Mouse (Mus musculus) ES-Bruce4 (cell line): ENCODE measurements at regions not wholly inside any gene's neighbourhood (a gene's known extent, or its start where the extent isn't known, plus 50 kb on each side); places are given as distances from the start of the nearest gene placed in this dataset.

Source experiments
- H3K27ac ChIP-seq: 2 replicates; pipeline ENCODE4 v1.5.1; 2012; ENCODE audit warnings: low read length, inconsistent platforms; ENCODE audit not compliant: insufficient read depth
- H3K27me3 ChIP-seq: 2 replicates; pipeline ENCODE4 v1.6.1; 2012; ENCODE audit warnings: mild to moderate bottlenecking, low read length, inconsistent platforms; ENCODE audit not compliant: control insufficient read depth, poor library complexity, insufficient read depth, severe bottlenecking
- H3K36me3 ChIP-seq: 2 replicates; pipeline ENCODE4 v1.6.1; 2012; ENCODE audit warnings: inconsistent platforms, mild to moderate bottlenecking, low read length, moderate library complexity; ENCODE audit not compliant: control insufficient read depth, poor library complexity, insufficient read depth, severe bottlenecking
- H3K4me1 ChIP-seq: one replicate; pipeline ENCODE4 v1.8.1; 2011; ENCODE audit warnings: low read length; ENCODE audit not compliant: control insufficient read depth, insufficient read depth
- H3K4me3 ChIP-seq: 2 replicates; pipeline ENCODE4 v1.5.1; 2011; ENCODE audit warnings: low read depth, mild to moderate bottlenecking, low read length
- H3K9ac ChIP-seq: 2 replicates; pipeline ENCODE4 v1.6.1; 2012; ENCODE audit warnings: low read depth, mild to moderate bottlenecking, inconsistent platforms; ENCODE audit not compliant: poor library complexity, severe bottlenecking
- H3K9me3 ChIP-seq: replicated peaks from 2 replicates; pipeline ENCODE4 v1.6.1; 2012; ENCODE audit warnings: mild to moderate bottlenecking, low read length, inconsistent platforms; ENCODE audit not compliant: control insufficient read depth, poor library complexity, insufficient read depth, severe bottlenecking
- CTCF ChIP-seq: IDR thresholded peaks from one replicate; pipeline ENCODE4 v1.8.1; 2011; ENCODE audit warnings: low read depth, low read length
- EP300 ChIP-seq: IDR thresholded peaks from 2 replicates; pipeline ENCODE4 v1.6.1; 2011; ENCODE audit warnings: low read depth, low read length; ENCODE audit not compliant: insufficient read depth
- POLR2A ChIP-seq: IDR thresholded peaks from one replicate; pipeline ENCODE4 v1.8.1; 2011; ENCODE audit warnings: low read length; ENCODE audit not compliant: insufficient read depth

DNA sequence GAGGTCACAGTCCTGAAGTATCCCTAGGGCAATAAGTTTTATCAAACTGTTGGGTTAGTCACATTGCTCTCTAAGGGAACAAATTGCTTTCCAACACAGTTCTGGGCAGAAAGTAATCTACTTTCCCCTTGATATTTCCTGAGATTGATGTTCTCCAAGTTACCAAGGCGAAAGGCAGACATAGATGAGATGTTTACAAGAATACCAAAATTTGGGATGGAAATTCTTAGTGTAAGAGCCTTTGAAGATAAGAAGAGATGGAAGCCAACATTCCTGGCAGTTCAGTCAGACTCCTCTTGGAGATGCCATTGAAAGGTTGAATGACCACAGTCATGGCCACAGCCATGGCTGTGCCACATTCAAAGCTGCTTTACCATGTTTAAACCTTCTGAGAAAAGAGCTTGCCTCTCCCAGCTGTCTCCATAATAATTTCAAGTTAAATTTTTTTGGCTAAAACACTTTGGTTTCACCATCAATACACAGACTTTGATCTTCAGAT is 199.4 kb downstream of the 1700129C05Rik start:
- peaks cover 2% of the 10 kb centered on the region for H3K4me1 ChIP-seq
- H3K27ac ChIP-seq = no peak overlapping the region
- H3K36me3 ChIP-seq = no peaks in the 10 kb centered on the region
- no peaks in the 10 kb centered on the region; the same call in 1 of the 2 replicates for H3K27me3 ChIP-seq
- no peak overlapping the region for H3K9ac ChIP-seq
- H3K4me3 ChIP-seq = no peak overlapping the region
- H3K9me3 ChIP-seq = no peaks in the 10 kb centered on the region
- TF ChIP-seq POLR2A (no peak), EP300 (no peak), CTCF (no peak)

DNA sequence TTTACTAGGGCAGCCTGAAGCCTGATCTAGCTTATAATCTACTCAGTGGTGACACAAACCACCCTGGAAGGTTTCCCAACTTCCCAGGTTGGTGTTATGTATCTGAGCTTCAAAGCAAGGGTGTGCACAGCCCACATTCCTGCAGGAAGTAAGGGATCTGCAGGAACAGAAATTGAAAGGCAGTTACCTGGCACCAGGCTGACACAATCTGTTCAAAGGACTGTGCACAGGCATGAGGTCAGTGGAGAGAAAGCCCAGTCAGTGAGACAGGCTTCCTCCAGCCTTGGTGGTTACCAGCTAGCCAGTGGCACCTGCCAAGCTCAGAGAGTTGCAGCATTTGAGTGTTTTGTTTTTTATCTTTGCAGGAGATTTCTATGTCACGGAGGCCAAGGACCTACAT is 203.6 kb downstream of the 1700129C05Rik start:
- TF ChIP-seq EP300 (no peak), POLR2A (no peak), CTCF (no peak)
- no peaks in the 10 kb centered on the region for H3K9me3 ChIP-seq
- H3K4me3 ChIP-seq = no peak overlapping the region
- no peak overlapping the region for H3K9ac ChIP-seq
- H3K27ac ChIP-seq = no peak overlapping the region
- H3K36me3 ChIP-seq = no peaks in the 10 kb centered on the region
- H3K27me3 ChIP-seq = no peaks in the 10 kb centered on the region; the same call in 1 of the 2 replicates
- H3K4me1 ChIP-seq = peaks cover 3% of the 10 kb centered on the region

GRCm38 (mm10) chr14:58938601-58938970 is 204.1 kb downstream of the 1700129C05Rik start:
- TF ChIP-seq CTCF (no peak), POLR2A (no peak), EP300 (no peak)
- no peak overlapping the region for H3K27ac ChIP-seq
- H3K36me3 ChIP-seq = no peaks in the 10 kb centered on the region
- no peak overlapping the region for H3K9ac ChIP-seq
- no peak overlapping the region for H3K4me3 ChIP-seq
- no peaks in the 10 kb centered on the region; the same call in 1 of the 2 replicates for H3K27me3 ChIP-seq
- peaks cover 3% of the 10 kb centered on the region for H3K4me1 ChIP-seq
- H3K9me3 ChIP-seq = no peaks in the 10 kb centered on the region

DNA sequence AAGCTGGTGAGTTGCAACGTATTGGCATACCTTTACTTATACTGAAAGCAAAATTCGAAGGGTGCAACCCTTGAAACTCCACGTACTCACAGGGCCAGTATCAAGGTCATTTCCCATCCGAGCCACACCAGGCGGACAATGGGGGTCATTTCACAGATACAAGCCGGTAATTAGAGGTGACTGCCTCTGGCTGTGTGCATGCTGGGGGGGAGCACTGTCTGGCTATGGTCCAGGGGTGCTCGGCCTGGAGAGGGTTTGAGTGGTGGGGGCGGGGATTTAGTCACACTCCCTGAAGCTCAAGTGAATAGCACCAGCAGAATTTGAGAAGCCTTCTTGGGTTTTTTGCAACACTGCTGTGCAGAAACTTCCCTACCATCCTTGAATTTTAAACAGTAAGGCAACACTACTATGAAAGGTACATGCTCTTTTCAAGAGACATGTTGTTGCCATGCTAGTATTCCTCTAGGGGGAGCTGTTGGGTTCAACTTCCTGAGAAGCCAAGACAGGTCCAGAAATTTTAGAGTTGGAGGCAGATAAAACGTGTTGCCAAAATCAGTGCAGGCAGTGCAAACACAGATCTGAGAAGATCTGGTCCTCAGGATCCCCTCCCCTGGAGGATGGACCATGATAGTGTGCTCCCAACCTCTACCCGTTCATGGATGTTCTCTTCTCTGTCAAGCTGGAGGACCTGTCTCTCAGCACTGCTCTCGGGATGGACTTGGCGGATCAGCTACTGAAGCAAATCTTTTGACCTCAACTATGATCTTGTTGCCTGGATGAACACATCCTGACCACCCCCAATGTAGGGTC is 204.7 kb downstream of the 1700129C05Rik start:
- Histone ChIP-seq H3K4me3 (no peak overlapping the region), H3K4me1 (peaks cover 3% of the 10 kb centered on the region), H3K27ac (no peak overlapping the region), H3K9me3 (no peaks in the 10 kb centered on the region), H3K9ac (no peak overlapping the region), H3K27me3 (no peaks in the 10 kb centered on the region; the same call in 1 of the 2 replicates), H3K36me3 (no peaks in the 10 kb centered on the region)
- TF ChIP-seq CTCF (no peak), POLR2A (no peak), EP300 (no peak)

DNA sequence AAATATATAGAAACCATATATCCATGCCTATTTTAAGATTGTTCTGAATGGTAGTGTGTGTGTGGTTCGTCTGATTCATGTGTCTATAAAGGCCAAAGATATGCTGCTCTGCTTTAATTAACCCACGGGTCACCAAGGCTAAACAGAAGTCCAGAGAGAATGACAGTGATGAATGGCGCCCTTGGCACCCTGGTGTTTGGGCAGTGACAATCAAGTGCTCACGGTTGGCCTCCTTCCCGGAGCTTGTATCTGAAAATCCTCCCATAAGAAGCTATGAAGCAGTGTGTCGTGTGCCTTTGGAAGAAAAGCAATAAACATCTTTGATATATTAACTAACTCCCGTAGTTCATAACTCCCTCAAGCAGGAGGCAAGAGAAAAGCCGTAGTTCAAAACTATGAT is 205.4 kb downstream of the 1700129C05Rik start:
- Histone ChIP-seq H3K27ac (no peak overlapping the region), H3K4me1 (peaks cover 3% of the 10 kb centered on the region), H3K4me3 (no peak overlapping the region), H3K36me3 (no peaks in the 10 kb centered on the region), H3K9ac (no peak overlapping the region), H3K9me3 (no peaks in the 10 kb centered on the region), H3K27me3 (no peaks in the 10 kb centered on the region; the same call in 1 of the 2 replicates)
- no peak for TF ChIP-seq POLR2A
- no peak for TF ChIP-seq EP300
- no peak for TF ChIP-seq CTCF

DNA sequence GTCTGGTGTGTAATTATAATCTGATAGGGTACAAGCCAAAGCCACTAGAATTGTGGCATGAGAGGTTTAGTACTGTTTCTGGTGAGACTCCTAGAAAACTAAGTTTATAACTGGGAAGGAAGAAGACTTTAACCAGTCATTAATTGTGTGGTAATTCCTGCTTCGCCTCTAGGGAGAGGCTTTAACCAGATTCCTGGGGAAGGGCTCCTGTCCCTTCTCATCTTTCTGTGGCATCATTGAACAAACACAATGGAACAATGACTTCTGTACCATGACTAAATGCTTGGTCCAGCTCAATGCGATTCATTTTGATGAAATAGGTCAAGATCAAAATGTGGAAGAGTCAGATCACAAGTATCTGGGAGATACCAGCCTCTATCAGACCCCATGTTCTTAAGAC is 206.6 kb downstream of the 1700129C05Rik start:
- Histone ChIP-seq H3K4me1 (peaks cover 3% of the 10 kb centered on the region), H3K36me3 (no peaks in the 10 kb centered on the region), H3K9me3 (no peaks in the 10 kb centered on the region), H3K27me3 (no peaks in the 10 kb centered on the region; the same call in 1 of the 2 replicates), H3K27ac (no peak overlapping the region), H3K9ac (no peak overlapping the region), H3K4me3 (no peak overlapping the region)
- TF ChIP-seq POLR2A (no peak), EP300 (no peak), CTCF (no peak)
